14 mouse cellular contexts compared by ENCODE assay signal in genomic region chr14:14837627-14838026, GRCm38 (mm10). TPM values are rescaled to one million over a fixed set of nuclear protein-coding genes. Genes with fewer than 3 reads are reported as not detected.
"Had no signal": no experiment of that assay in that cellular context is flagged by ENCODE, and none has a peak within 500 bp of the region (broad histone marks: within the 10 kb centered on the region; RNA-seq: fewer than 3 reads in every experiment).

No protein-coding gene starts in this region.

- H3K4me2 ChIP-seq: kidney, embryonic 15.5 days; limb, embryonic 13.5 days; liver, embryonic 11.5 days; liver, embryonic 15.5 days; midbrain, embryonic 13.5 days; stomach, embryonic 15.5 days had no signal

- DNase-seq: kidney, postnatal 14 days; layer of hippocampus, adult 9-11 months; layer of hippocampus, postnatal 36 days; lung, adult 2 months; right cerebral cortex, postnatal 14 days had no signal

- H3K9me3 ChIP-seq: kidney, embryonic 15.5 days; limb, embryonic 13.5 days; liver, embryonic 15.5 days; midbrain, embryonic 13.5 days; stomach, embryonic 15.5 days had no signal

- H3K27me3 ChIP-seq: kidney, embryonic 15.5 days; limb, embryonic 13.5 days; liver, embryonic 15.5 days; midbrain, embryonic 13.5 days; stomach, embryonic 15.5 days had no signal

- H3K36me3 ChIP-seq: kidney, embryonic 15.5 days; limb, embryonic 13.5 days; liver, embryonic 15.5 days; midbrain, embryonic 13.5 days; stomach, embryonic 15.5 days had no signal

- H3K4me1 ChIP-seq: liver, embryonic 15.5 days; midbrain, embryonic 13.5 days; stomach, embryonic 15.5 days had no signal

- H3K27ac ChIP-seq: kidney, embryonic 15.5 days; limb, embryonic 13.5 days; liver, embryonic 15.5 days; midbrain, embryonic 13.5 days; stomach, embryonic 15.5 days had no signal

- H3K4me3 ChIP-seq: kidney, embryonic 15.5 days; limb, embryonic 13.5 days; liver, embryonic 15.5 days; midbrain, embryonic 13.5 days; stomach, embryonic 15.5 days had no signal

- H3K9ac ChIP-seq: kidney, embryonic 15.5 days; limb, embryonic 13.5 days; liver, embryonic 15.5 days; midbrain, embryonic 13.5 days; stomach, embryonic 15.5 days had no signal

- ATAC-seq: midbrain, embryonic 13.5 days had no signal

RNA-seq across cellular contexts. Expression of gene Nek10, which starts 34.4 kb away (rescaled TPM):
- total RNA-seq: megakaryocyte progenitor cell, adult 5-6 weeks had no signal
- polyA plus RNA-seq: kidney, adult 2 months; liver, embryonic 11.5 days; thymus, postnatal 0 days had no signal
